Mouse (Mus musculus) G1E (cell line): ENCODE data around the gene Olfr1371.

Experiments
- CTCF ChIP-seq: IDR thresholded peaks from 2 replicates; pipeline ENCODE4 v1.5.1; 2012; ENCODE audit warnings: low read depth, low read length, inconsistent platforms, mixed read lengths
- POLR2AphosphoS5 ChIP-seq: IDR thresholded peaks from 2 replicates; pipeline ENCODE4 v1.6.1; 2012; ENCODE audit warnings: low read depth, low read length, inconsistent platforms; ENCODE audit not compliant: insufficient replicate concordance

DNA sequence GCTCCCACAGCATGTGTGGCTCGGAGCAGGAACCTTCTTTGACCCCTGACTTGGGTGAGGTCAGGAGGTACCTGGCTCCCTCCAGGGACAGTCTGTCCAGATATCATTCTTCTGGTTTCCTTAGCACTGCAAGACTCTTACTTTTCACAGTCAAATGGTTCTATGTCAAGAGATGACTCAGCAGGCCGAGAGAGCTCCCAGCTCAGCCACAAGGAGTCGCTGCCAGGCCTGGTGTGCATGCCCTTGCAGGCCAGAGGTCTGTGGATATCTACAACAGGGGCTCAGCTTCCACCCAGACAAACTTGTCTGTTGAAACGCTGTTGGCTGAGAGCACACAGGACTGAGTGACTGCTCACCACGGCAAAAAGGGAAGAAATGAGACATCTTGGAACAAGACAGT is 48.1 kb upstream of the Olfr1371 start:
- no peak for TF ChIP-seq CTCF
- TF ChIP-seq POLR2AphosphoS5 = no peak
